Mouse (Mus musculus) adrenal gland, adult 2 months (tissue): ENCODE data around the gene Tulp3. TPM values are rescaled to one million over a fixed set of nuclear protein-coding genes. Genes with fewer than 3 reads are reported as not detected.

Source experiments
- DNase-seq: peaks from one replicate; pipeline ENCODE4 v3.0.0; 2021
- polyA plus RNA-seq: library from polyadenylated mRNA; depleted of rRNA; stranded (reverse); fragments of >200 nt; gene quantifications from 2 replicates; pipeline ENCODE4 v1.2.3, GENCODE M21; 2012; rRNA removed
- total RNA-seq, 2 experiments: library from RNA; stranded (reverse); gene quantifications; 2 replicates each; pipeline ENCODE4 v1.2.3; 2021

Gene Tulp3
- total and polyA plus RNA-seq, 3 experiments: 25.7 to 42.6 (median 34.9) TPM

DNA sequence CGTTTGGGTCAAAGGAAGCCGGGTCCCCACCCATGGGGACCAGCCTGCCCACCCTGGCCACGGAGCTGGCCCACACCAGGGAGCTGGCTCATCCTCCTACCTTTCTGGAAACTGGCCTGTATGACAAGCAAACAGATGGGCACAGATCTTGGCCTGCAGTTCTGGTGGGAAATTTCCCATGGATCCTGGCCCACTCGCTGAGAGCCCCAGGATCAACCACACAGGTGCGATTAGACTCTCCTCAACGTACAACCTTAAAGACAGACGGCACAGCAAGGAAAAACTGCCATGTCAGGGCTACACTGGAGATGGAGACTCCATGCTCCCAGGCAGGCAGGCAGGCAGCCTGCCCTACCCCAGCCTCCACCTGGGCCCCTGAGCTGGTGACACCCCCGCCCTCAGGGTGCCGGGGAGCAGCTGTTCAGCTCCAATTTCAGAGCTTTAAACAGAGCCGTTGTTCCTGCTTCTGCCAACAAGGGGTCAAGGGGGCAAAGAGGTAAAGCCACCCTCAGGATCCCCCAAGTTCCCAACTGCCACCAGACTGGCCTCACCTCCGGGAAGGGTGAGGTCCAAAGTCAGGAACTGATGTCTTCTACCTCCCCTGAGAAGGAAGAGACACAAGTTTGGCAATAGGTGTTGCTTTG, 58.8 kb downstream of the Tulp3 start:
- no peak for DNase-seq

DNA sequence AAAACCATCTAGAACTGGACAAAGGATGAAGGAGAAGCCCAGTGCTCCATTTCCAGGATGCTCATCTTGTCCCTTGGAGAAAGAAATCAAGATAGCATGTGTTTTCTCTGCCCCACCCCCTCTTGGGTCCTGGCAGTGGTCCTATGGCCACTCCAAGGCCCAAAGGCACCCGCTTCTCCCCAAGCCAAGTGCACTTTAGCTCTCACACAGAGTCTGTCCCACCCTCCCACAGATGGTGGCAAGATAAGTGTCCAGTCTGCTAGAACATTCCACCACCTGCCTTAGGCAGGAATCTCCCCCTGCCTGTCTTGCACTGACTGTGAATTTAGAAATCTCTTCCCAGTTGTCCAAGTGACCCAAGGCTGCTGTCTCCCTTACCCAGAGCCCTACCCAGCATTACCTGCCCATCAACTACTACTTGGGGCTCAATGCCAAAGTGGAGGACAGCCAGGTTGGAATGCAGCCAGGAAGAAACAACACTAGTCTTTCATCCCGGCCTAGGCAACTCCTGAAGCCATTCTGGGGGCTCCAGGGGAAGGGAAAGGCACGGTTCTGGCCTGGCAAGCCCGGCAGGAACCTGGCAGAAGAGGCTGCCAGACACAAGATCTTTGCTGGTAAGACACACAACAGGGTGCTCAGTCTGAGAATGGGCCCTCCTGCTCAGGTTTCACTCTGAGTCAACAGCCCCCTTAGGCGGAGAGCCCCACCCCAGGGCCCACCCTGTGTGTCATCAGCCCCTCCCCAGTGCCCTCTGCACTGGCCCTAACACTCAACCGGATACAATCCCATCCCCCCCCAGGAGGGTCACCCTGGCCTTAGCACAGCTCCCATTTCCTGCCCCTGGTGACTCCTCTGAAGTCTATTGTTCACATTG, 59.5 kb downstream of the Tulp3 start:
- DNase-seq: peak; percentile 74

DNA sequence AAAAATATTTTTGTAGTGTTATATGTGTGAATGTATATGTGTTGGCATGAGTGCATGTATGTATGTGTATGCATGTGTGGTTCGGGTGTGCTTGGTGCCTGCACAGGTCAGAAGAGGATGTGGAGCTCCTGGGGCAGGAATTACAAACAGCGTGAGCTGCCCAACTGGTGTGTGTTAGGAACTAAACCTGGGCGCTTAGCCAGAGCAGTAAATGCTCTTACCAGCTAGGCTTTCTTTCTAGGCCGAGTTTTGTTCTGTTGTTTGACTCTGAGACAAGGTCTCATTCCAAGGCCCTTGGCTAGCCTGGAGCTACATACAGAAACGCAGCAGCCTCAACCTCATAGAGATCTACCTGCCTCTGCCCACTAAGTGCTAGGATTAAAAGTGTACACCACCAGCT, 64.4 kb downstream of the Tulp3 start:
- no peak for DNase-seq

DNA sequence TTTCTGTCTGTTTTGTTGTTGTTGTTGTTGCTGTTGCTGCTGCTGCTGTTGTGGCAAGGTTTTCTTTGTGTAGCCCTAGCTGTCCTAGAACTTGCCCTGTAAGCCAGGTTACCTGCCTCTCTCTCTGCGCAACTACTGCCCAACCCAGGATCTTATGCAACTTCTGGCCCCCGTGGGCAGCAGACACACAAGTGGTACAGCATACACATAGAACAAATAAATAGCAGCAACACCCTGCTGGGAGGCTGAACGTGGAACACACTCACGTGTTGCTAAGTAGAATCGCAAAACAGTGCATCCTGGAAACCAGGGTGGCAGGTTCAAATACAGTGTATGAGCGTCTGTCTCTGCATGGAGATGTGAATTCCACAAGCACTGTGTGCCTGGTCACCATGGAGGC, 67.0 kb downstream of the Tulp3 start:
- DNase-seq: no peak

DNA sequence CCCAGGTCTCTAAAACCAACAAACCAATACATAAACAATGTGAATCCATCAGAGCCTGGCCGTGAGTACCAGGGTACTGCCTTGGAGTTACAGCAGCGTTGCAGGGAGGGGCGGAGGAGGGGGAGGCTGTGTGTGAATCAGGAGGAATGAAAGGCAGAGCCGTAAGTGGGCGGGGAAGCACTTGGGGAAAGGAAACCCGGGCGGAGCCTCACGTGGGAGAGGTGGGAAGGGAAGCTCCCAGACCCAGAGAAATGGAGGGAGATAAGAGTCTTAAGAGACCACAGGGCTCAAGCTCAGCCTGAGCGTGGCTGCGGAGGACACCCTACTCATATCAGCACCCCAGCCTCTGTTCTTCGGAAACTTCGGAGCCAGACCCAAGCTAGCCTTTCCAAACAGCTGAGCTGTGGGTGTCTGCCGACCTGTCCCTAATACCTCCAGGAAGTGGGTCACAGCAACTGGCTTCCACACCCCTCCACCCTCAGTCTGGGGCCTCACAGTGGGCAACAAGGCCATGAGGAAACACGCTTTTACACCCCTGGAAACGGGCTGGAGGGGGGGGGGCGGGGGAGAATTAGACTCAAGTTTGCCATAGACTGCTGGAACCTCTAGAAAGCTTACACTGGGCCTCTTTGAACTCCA, 69.7 kb downstream of the Tulp3 start:
- peak; percentile 80 for DNase-seq

DNA sequence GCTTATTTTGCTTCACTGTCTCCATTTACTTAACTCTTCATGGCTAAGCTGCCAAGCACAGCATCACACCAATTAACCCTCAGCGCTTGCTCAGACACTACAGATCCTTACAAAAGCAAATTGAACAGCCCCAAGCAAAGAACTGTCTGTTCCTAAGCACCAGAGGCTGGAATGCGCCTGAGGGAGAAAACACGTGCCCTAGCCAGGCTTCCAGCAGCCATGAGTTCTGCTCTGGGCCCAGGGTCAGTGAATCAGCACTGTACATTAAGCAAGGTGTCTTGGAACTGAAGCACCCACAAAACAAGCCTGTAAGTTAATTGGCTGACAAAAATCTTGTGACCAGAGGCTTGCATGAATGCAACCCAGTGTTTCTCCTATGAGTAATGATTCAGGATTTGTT, 73.5 kb downstream of the Tulp3 start:
- no peak for DNase-seq

DNA sequence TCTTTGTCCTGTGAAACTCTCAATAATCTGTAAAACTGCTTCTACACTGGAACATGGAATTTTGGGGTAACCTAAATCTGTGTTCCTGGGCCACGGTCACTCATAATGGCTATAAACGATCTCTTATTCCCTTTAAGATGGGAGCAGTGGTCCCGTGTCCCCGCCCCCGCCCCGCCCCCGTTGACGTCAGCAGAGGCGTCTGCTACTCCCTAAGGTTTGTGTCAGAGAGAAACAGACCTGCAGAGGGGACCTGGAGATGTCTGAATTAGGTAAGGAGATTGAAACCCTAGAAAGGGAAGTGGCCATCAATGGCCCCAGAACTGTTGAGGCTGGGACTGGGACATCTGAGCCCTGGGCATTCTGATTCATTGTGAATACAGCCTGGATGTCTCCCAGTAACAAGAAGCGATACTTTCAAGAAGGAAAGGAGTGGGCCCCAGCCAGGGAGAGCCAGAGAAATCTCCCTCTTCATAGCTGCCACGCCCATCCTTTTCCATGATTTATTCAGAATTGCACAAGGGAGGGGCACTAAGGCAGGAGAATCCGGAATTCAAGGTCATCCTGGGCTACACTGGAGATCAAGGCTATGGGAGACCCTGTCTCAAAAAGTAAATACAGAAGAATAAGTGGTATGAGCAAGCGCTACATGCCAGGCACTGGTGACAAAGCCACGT, 75.0 kb downstream of the Tulp3 start:
- no peak for DNase-seq

DNA sequence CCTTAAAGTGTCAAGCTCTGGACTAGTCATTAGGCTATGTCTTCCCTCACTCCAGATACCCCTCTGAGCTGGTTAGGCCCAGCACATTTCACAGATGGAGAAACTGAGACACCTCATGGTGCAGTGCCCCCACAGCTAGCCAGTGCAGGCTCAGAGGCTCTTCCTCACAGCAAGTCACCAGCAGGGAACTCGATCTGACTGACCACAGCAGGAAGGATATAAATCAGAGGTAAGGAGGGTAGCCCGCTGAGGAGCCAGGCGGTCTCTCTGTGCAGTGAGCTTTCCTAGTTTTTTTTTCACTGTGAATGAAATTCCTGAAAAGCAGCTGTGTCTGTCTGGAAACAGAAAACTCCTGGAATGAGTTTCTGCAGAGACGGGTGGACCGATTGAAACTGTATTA, 76.0 kb downstream of the Tulp3 start:
- DNase-seq: no peak

DNA sequence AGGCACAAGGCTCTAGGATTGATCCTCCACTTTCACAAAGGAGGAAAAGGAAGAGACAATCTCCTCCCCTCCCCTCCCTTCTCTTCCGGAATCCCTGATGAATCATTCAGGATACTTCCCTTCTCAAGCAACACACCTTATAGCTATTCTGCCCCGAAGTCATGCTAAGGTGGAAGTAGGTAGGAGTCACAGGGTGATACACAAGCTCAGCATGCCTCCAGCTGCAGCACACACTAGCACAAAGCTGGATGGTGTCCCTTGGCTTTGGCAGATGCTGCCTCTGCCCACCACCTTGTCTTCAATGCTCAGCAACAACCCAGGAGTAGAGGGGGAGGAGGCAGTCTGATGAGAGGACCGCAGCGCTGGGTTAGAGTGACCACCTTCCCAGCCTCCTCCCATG, 76.6 kb downstream of the Tulp3 start:
- no peak for DNase-seq

DNA sequence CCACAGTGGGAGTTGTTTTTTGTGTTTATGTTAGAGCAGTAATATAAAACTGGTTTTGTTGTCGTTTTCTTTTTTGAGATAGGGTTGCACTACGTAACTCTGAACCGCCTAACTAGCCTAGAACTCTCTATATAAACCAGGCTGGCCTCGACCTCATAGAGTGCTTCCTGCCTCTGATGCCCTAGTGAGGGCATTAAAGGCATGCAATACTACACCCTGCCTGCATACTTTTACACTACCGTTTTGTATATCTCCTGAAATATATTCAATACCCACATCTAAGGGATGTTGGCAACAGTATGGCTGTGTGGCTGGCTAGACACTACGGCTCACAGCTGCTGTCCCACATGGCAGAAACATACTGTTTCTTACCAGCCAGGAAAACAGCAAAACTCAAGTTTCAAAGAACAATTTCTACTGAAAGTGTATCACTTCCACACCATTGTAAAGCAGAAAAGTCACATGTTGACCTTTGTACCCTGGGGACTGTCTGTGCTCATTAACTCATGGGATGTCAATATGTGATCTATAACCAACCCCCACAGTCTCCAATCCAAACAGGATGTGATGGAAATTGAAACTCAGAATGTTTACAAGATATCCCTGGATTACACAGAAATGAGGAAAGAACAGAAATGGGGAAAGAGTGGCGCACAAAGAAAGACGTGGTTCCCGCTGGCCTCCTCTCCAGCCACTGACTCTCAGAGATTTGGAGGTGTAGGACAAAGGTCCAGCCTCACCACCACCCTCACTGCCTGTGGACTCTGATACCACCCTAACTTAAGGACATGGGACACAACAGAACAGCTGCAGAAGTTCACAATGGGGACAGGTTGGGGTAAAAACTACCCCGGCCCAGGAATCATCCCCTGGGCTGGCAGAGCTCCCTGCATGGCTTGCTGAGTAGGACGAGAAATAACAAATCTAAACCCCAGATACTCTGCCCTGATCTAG, 78.2 kb downstream of the Tulp3 start:
- DNase-seq: no peak

DNA sequence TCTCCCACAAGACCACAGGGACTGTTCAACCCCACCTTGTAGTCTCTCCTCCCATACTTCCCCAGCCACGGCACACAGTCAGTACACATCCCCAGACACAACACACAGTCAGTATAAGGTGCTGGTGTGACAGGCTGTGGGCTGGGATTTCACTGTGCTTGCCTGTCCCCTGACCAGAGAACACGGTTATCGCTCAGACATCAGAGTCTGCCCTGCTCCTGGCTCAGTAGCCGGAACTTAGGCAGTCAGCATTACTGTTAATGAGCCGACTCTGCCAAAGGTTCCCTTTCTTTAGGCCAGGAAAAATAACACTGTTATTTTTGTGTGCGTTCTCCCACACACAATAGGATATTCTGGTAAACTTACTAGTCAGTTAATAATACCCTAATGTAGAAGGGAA, 79.3 kb downstream of the Tulp3 start:
- DNase-seq: no peak

DNA sequence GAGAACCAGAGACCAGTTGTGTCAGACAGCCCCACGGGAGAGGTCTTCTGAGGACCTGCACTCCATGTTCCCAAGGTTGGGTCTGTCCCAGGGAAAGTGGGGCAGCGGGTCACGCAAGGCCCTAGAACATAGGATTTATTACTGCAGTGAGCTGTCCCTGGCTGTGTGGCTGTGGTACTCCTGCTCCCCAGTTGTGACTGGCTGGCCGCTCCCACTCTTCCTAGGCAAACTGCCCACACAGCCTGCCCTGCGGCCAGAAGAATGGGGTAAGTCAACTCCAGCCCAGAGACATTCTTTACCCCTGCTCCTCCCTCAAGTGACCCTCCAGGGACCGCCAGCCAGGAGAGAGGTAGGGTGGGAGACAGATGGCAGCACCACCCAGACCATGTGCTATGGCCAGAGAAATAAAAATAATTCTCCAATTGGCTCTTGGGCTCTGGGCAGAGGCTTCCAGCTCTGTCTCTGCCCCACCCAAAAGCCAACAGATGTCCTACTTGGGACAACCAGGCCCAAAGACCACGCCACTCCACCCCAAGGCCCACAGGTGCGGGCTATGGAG, 80.1 kb downstream of the Tulp3 start:
- peak; percentile 59 for DNase-seq

DNA sequence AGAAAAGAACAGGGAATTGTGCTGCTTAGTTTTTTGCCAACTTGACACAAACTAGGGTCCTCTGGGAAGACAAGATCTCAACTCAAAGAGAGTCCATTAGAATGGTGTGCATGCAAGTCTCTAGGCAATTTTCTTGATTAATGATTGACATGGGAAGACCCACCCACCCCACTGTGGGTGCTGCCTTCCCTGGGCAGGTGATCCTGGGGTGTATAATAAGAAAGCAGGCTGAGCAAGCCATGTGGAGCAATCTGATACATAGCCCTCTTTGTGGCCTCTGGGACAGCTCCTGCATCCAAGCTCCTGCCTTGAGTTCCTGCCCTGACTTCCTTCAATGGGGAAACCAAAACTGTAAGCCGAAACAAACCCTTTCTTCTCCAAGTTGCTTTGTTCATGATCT, 82.1 kb downstream of the Tulp3 start:
- DNase-seq: no peak

DNA sequence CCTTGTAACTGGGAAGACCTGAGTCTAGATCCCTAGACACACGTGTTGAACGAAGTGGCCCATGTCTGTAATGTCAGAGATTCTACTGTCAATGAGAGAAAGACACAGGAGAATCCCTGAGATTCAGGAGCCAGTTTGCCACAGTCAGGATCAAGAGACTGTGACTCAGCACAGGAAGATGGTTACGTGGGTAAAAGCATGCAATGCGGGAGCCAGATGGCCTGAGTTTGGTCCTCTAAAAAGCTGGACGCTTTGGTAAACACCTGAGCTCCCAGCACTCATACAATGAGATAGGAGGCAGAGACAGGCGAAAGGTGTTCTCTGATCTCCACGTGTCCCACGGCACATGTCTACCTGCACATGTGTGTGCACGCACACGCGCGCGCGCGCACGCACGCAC, 82.9 kb downstream of the Tulp3 start:
- no peak for DNase-seq

Other genes starting within 250 kb of the Tulp3 start
- gene Tspan9, start 212.3 kb downstream of the Tulp3 start, total RNA-seq: 10 to 100 TPM; 47.8 to 66.5 TPM
- gene Tspan9, start 212.3 kb downstream of the Tulp3 start, polyA plus RNA-seq: 38.7 and 44.7 TPM in 2 replicates
- gene Tead4, start 55.0 kb downstream of the Tulp3 start, total RNA-seq: 1 to 10 TPM; 2.7 to 2.9 TPM
- 2.9 and 3.6 TPM in 2 replicates for gene Tead4, start 55.0 kb downstream of the Tulp3 start, polyA plus RNA-seq
- gene Rhno1, start 7.1 kb upstream of the Tulp3 start, total RNA-seq: 10 to 100 TPM; 15.9 to 18.0 TPM
- 11.2 TPM in 2 replicates for gene Rhno1, start 7.1 kb upstream of the Tulp3 start, polyA plus RNA-seq
- gene Foxm1, start 7.1 kb upstream of the Tulp3 start, total RNA-seq: 1 to 10 TPM; 1.9 to 3.0 TPM
- gene Foxm1, start 7.1 kb upstream of the Tulp3 start, polyA plus RNA-seq: 4.5 and 4.7 TPM in 2 replicates
- not detected for gene Tex52, start 19.6 kb upstream of the Tulp3 start, total RNA-seq
- gene Tex52, start 19.6 kb upstream of the Tulp3 start, polyA plus RNA-seq: not detected in 2 replicates
- not detected for gene Gm44596, start 19.7 kb upstream of the Tulp3 start, total RNA-seq
- 0.30 TPM in 1 of 2 replicates, not detected in the other for gene Gm44596, start 19.7 kb upstream of the Tulp3 start, polyA plus RNA-seq
- 1 to 10 TPM; 2.1 to 2.5 TPM for gene Nrip2, start 43.4 kb upstream of the Tulp3 start, total RNA-seq
- 2.6 and 3.9 TPM in 2 replicates for gene Nrip2, start 43.4 kb upstream of the Tulp3 start, polyA plus RNA-seq
- 10 to 100 TPM; 28.6 to 32.8 TPM for gene Itfg2, start 69.1 kb upstream of the Tulp3 start, total RNA-seq
- 31.7 and 40.3 TPM in 2 replicates for gene Itfg2, start 69.1 kb upstream of the Tulp3 start, polyA plus RNA-seq
- 100 to 1,000 TPM; 229 to 272 TPM for gene Fkbp4, start 82.8 kb upstream of the Tulp3 start, total RNA-seq
- 187 and 202 TPM in 2 replicates for gene Fkbp4, start 82.8 kb upstream of the Tulp3 start, polyA plus RNA-seq
- 10 to 100 TPM in 1 of 2 experiments, under 1 TPM in 1; 0.83 to 11.8 TPM for gene Pzp, start 170.9 kb upstream of the Tulp3 start, total RNA-seq
- 0.31 TPM in 1 of 2 replicates, not detected in the other for gene Pzp, start 170.9 kb upstream of the Tulp3 start, polyA plus RNA-seq
- gene A2ml1, start 225.8 kb upstream of the Tulp3 start, total RNA-seq: not detected
- gene A2ml1, start 225.8 kb upstream of the Tulp3 start, polyA plus RNA-seq: not detected in 2 replicates